Mouse (Mus musculus): ENCODE results near the gene Cdh1. TPM values are rescaled to one million over a fixed set of nuclear protein-coding genes. Genes with fewer than 3 reads are reported as not detected.

Gene Cdh1
- polyA plus RNA-seq, 1 experiment = 1.8 TPM

- TF ChIP-seq POLR2A (IDR thresholded peaks at IDR 0.05; ENCODE audit: extremely low read depth, insufficient read depth, low read length) (no peak), CTCF (IDR thresholded peaks at IDR 0.05; ENCODE audit: extremely low read depth, insufficient read depth, low read length) (no peak)
- no peak overlapping the region for H3K4me3 ChIP-seq (ENCODE audit: insufficient read depth, low read length)
- H3K27ac ChIP-seq (ENCODE audit: insufficient read depth, low read length) = no peak overlapping the region
- no peaks in the 10 kb centered on the region for H3K4me1 ChIP-seq (ENCODE audit: control insufficient read depth, insufficient read depth, low read length)
Observed at GRCm38 (mm10) chr8:106633361-106634158, 30.4 kb downstream of the Cdh1 start.

- TF ChIP-seq POLR2A (IDR thresholded peaks at IDR 0.05; ENCODE audit: extremely low read depth, insufficient read depth, low read length) = no peak
- no peak for TF ChIP-seq CTCF (IDR thresholded peaks at IDR 0.05; ENCODE audit: extremely low read depth, insufficient read depth, low read length)
- no peak overlapping the region for H3K27ac ChIP-seq (ENCODE audit: insufficient read depth, low read length)
- no peaks in the 10 kb centered on the region for H3K4me1 ChIP-seq (ENCODE audit: control insufficient read depth, insufficient read depth, low read length)
- no peak overlapping the region for H3K4me3 ChIP-seq (ENCODE audit: insufficient read depth, low read length)
Observed at GRCm38 (mm10) chr8:106635284-106635683, 32.1 kb downstream of the Cdh1 start.

DNA sequence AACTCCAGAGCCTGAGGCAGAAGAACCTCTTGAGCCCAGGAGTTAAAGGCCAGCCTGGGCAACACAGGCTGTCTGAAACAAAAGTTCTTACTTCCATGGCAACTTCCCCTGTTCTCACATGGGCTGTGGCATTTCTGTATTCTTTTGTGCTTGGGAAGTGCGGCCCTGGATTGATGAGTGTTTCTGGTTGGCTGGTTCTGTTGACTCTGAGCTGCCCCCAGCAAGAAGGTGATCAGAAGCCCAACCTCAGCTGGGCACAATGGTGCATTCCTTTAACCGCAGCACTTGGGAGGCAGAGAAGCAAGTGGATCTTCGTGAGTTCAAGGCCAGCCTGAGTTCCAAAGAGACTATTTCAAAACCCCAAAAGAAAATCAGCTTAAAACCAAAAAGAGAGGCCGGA, 34.3 kb downstream of the Cdh1 start:
- TF ChIP-seq CTCF (IDR thresholded peaks at IDR 0.05; ENCODE audit: extremely low read depth, insufficient read depth, low read length) (no peak), POLR2A (IDR thresholded peaks at IDR 0.05; ENCODE audit: extremely low read depth, insufficient read depth, low read length) (no peak)
- no peak overlapping the region for H3K27ac ChIP-seq (ENCODE audit: insufficient read depth, low read length)
- H3K4me3 ChIP-seq (ENCODE audit: insufficient read depth, low read length) = no peak overlapping the region
- no peaks in the 10 kb centered on the region for H3K4me1 ChIP-seq (ENCODE audit: control insufficient read depth, insufficient read depth, low read length)

DNA sequence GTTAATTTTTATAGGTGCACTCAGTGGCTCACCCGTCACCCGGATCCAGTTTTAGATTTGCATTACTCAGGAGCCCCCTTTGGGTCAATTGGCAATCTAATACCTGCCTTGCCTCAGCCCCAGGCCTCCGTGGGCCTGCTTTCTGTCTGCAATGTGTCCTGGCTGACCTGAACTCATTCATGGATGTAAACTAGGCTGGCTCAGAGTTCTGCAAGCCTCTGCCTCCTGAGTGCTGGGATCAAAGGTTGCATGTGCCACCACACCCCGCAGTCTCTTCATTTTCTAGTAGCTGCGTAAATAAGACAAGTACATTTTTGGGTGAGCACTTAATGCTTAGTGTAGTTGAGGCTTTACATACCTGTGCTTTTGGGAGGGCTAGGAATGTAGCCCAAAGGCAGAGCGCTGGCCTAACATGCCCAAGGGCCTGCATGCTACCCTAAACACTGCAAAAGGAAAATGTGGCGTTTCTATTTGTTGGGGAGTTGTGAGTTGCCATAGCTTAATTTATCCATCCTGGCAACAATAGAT, 35.7 kb downstream of the Cdh1 start:
- Histone ChIP-seq H3K4me1 (ENCODE audit: control insufficient read depth, insufficient read depth, low read length) (no peaks in the 10 kb centered on the region), H3K4me3 (ENCODE audit: insufficient read depth, low read length) (no peak overlapping the region), H3K27ac (ENCODE audit: insufficient read depth, low read length) (no peak overlapping the region)
- TF ChIP-seq POLR2A (IDR thresholded peaks at IDR 0.05; ENCODE audit: extremely low read depth, insufficient read depth, low read length) (no peak), CTCF (IDR thresholded peaks at IDR 0.05; ENCODE audit: extremely low read depth, insufficient read depth, low read length) (no peak)

GRCm38 (mm10) chr8:106640212-106640611, 37.1 kb downstream of the Cdh1 start:
- no peaks in the 10 kb centered on the region for H3K4me1 ChIP-seq (ENCODE audit: control insufficient read depth, insufficient read depth, low read length)
- H3K27ac ChIP-seq (ENCODE audit: insufficient read depth, low read length) = no peak overlapping the region
- H3K4me3 ChIP-seq (ENCODE audit: insufficient read depth, low read length) = no peak overlapping the region
- TF ChIP-seq POLR2A (IDR thresholded peaks at IDR 0.05; ENCODE audit: extremely low read depth, insufficient read depth, low read length) (no peak), CTCF (IDR thresholded peaks at IDR 0.05; ENCODE audit: extremely low read depth, insufficient read depth, low read length) (no peak)

GRCm38 (mm10) chr8:106640921-106641320, 37.8 kb downstream of the Cdh1 start:
- Histone ChIP-seq H3K27ac (ENCODE audit: insufficient read depth, low read length) (no peak overlapping the region), H3K4me1 (ENCODE audit: control insufficient read depth, insufficient read depth, low read length) (no peaks in the 10 kb centered on the region), H3K4me3 (ENCODE audit: insufficient read depth, low read length) (no peak overlapping the region)
- TF ChIP-seq CTCF (IDR thresholded peaks at IDR 0.05; ENCODE audit: extremely low read depth, insufficient read depth, low read length) = no peak
- TF ChIP-seq POLR2A (IDR thresholded peaks at IDR 0.05; ENCODE audit: extremely low read depth, insufficient read depth, low read length) = no peak

DNA sequence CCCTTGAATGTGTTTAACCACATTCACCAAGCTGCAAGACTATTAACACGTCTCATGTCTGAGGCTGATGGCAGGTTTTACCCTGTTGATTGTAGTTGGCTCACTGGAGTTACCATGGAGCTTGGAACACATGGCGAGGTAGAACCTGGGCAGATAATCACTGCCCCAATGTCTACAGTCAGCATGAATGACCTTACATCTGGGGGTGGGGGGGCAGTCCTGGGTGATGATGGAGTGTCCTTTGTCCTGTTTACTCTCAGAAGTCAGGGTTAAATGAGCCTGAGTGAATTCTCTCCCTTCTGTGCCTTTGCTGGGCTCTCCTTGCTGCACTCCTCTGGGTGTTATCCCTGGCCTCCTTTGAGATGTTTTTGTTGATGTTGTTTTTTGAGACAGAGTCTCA, 39.0 kb downstream of the Cdh1 start:
- H3K4me1 ChIP-seq (ENCODE audit: control insufficient read depth, insufficient read depth, low read length) = no peaks in the 10 kb centered on the region
- no peak overlapping the region for H3K4me3 ChIP-seq (ENCODE audit: insufficient read depth, low read length)
- no peak for TF ChIP-seq POLR2A (IDR thresholded peaks at IDR 0.05; ENCODE audit: extremely low read depth, insufficient read depth, low read length)
- TF ChIP-seq CTCF (IDR thresholded peaks at IDR 0.05; ENCODE audit: extremely low read depth, insufficient read depth, low read length) = no peak
- H3K27ac ChIP-seq (ENCODE audit: insufficient read depth, low read length) = no peak overlapping the region

- no peaks in the 10 kb centered on the region for H3K4me1 ChIP-seq (ENCODE audit: control insufficient read depth, insufficient read depth, low read length)
- H3K27ac ChIP-seq (ENCODE audit: insufficient read depth, low read length) = no peak overlapping the region
- no peak overlapping the region for H3K4me3 ChIP-seq (ENCODE audit: insufficient read depth, low read length)
- TF ChIP-seq POLR2A (IDR thresholded peaks at IDR 0.05; ENCODE audit: extremely low read depth, insufficient read depth, low read length) = no peak
- no peak for TF ChIP-seq CTCF (IDR thresholded peaks at IDR 0.05; ENCODE audit: extremely low read depth, insufficient read depth, low read length)
Observed at GRCm38 (mm10) chr8:106643100-106643499, 39.9 kb downstream of the Cdh1 start.

DNA sequence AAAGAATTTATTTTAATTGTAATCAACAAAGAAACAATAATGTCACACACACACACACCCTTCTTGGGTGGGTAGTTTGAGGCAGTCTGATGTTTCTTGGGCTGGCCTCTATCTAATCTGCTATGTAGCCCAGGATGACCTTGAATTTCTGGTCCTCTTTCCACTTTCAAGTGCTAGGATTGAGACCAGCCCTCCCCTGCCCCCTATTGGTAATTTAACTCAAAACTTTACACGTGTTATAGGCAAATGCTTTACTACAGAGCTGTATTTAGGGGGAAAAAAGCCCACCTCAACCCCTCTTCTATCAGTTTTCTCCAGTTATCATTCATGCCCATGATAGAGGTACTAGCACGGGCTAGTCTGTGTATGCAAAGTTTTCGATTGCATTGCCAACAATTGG, 41.8 kb downstream of the Cdh1 start:
- H3K4me3 ChIP-seq (ENCODE audit: insufficient read depth, low read length) = no peak overlapping the region
- TF ChIP-seq CTCF (IDR thresholded peaks at IDR 0.05; ENCODE audit: extremely low read depth, insufficient read depth, low read length) (no peak), POLR2A (IDR thresholded peaks at IDR 0.05; ENCODE audit: extremely low read depth, insufficient read depth, low read length) (no peak)
- no peaks in the 10 kb centered on the region for H3K4me1 ChIP-seq (ENCODE audit: control insufficient read depth, insufficient read depth, low read length)
- H3K27ac ChIP-seq (ENCODE audit: insufficient read depth, low read length) = no peak overlapping the region

DNA sequence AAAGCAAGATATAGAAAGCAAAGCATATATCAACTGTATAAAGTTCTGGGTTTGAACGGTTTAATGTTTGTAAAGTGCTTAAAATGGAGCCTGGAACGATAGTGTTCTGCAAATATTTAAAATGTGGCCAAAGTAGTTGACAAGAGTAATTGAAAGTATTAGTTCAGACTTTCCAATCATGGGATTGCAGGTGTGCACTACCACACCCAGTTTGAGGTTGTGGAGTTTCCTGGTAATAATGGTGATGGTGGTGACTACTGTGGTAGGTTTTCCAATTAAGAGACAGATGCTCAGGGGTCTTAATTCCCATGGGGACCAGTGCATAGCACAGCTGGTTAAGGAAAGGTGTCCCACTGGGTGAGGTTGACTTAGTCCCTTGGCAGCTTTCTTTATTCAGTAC, 43.0 kb downstream of the Cdh1 start:
- no peak for TF ChIP-seq CTCF (IDR thresholded peaks at IDR 0.05; ENCODE audit: extremely low read depth, insufficient read depth, low read length)
- Histone ChIP-seq H3K4me1 (ENCODE audit: control insufficient read depth, insufficient read depth, low read length) (no peaks in the 10 kb centered on the region), H3K27ac (ENCODE audit: insufficient read depth, low read length) (no peak overlapping the region), H3K4me3 (ENCODE audit: insufficient read depth, low read length) (no peak overlapping the region)

Measured in cortical plate, adult 2 months (tissue).